Mouse (Mus musculus): ENCODE measurements around the gene Cfap221. TPM values are rescaled to one million over a fixed set of nuclear protein-coding genes. Genes with fewer than 3 reads are reported as not detected.

Cfap221 gene
- polyA plus RNA-seq, 1 experiment from 2014 or later, result 0.32 TPM

DNA sequence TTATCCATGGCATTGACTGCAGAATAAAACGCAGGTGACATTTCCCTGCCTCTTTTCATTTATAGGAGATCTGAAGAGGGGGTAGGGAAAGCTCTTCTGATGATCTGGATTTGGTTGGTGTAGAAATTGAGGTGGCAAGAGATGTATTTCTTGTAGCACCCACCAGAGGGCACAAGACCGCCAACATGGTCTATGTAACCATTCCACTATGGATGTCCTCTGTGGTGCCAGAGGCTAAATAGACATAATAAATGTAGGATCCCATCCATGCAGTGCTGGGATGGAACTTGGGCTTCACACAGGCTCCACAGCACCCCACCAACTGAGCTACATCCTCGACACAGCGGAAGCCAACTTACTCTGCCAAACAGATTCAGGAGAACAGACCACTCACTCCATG, 77.7 kb downstream of the Cfap221 start:
- DNase-seq (ENCODE audit: low spot score), result no peak
- 62% methylated on average over 4 of the region's 4 CpGs for WGBS
- no peak overlapping the region for H3K27ac ChIP-seq
- H3K4me1 ChIP-seq (replicated peaks; ENCODE audit: control insufficient read depth, insufficient read depth, low read length), result no peaks in the 10 kb centered on the region
- H3K36me3 ChIP-seq (replicated peaks; ENCODE audit: control insufficient read depth, insufficient read depth), result no peaks in the 10 kb centered on the region
- no peak overlapping the region for H3K9ac ChIP-seq
- H3K4me3 ChIP-seq (replicated peaks; ENCODE audit: low read length), result no peak overlapping the region
- no peak for ATAC-seq (ENCODE audit: low FRiP score)
- no peaks in the 10 kb centered on the region for H3K27me3 ChIP-seq (ENCODE audit: control insufficient read depth, insufficient read depth, low read length)
- no peak overlapping the region for H3K4me2 ChIP-seq (replicated peaks)
- no peaks in the 10 kb centered on the region for H3K9me3 ChIP-seq (ENCODE audit: control insufficient read depth, low read length)

DNA sequence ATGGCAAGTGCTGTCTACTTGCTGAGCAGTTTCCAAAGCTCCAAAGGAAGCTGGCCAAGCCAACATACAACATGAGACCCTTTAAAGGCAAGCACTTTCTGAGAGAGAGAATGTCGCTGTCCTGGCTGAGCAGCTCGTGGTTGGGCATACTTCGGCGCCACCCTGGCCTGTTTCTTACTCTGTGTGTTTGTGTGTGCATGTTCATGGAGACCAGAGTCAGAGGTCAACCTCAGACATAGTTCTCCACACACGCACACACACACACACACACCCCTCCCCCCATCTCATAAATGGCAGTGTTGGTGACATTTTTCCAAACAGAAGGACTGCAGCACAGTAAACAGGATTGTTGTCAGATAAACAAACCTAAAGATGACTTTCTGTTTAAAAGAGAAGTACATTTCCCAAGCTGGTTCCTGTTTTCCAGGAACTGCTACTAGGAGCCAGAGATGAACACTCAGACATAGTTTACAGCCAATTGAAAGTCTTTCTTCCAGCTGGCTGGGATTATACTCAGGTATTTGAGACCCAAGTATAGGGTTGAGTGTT, 80.1 kb downstream of the Cfap221 start:
- no peak for ATAC-seq (ENCODE audit: low FRiP score)
- Histone ChIP-seq H3K4me3 (replicated peaks; ENCODE audit: low read length) (no peak overlapping the region), H3K9ac (no peak overlapping the region)

DNA sequence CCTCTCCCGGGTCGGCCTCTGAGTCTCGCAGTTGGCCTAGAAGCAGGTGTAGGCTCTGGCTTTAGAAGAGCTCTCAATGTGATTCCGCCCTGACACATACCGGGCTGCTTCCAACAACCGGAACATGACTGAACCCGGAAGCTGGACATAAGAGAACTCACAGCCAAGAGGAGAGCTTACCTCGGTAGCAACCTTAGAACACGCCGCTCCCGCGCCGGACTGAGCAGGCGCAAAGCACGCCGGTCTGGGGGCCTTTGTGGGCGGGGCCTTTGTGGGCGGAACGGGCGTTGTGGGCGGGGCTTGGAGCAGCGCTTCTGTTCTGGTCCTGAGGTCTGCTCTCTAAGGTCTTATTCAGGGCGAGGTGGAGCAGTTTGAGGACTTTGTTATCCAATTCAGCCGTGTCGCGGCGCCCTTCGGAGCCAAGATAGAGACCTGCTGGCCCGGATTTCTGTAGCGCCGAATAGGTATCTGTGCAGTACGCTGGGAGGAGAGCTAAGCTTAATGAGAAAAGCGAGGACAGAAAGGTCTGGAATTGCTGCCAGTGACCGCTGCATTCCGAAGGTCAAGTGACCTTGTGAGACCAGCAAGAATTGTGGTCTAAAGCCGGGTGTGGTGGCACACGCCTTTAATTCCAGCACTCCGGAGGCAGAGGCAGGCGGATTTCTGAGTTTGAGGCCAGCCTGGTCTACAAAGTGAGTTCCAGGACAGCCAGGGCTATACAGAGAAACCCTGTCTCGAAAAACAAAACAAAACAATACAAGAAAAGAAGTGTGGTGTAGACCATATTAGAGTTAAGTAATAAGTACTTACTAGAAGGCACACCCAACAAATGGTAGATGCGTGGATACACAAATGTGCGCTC, 83.8 kb downstream of the Cfap221 start, which contains the start of gene Tmem177:
Tmem177 (minus strand) TSS at position 256 of the 862 bp plus-strand sequence.
- ATAC-seq (ENCODE audit: low FRiP score), result peak; percentile 96
- H3K27ac ChIP-seq, result peak within 1 kb of the TSS; percentile 41; the same call in 1 of the 2 replicates
- peak within 1 kb of the TSS; percentile 56 for H3K9ac ChIP-seq
- peak within 1 kb of the TSS; percentile 62 for H3K4me2 ChIP-seq (replicated peaks)
- H3K36me3 ChIP-seq (replicated peaks; ENCODE audit: control insufficient read depth, insufficient read depth), result 0 out of 2 replicates have a peak, but pooled peaks cover 10% of the 10 kb centered on the region
- H3K4me1 ChIP-seq (replicated peaks; ENCODE audit: control insufficient read depth, insufficient read depth, low read length), result peaks cover 5% of the 10 kb centered on the region; the same call in 1 of the 2 replicates
- peak; percentile 92 for DNase-seq (ENCODE audit: low spot score)
- H3K9me3 ChIP-seq (ENCODE audit: control insufficient read depth, low read length), result no peaks in the 10 kb centered on the region
- H3K27me3 ChIP-seq (ENCODE audit: control insufficient read depth, insufficient read depth, low read length), result no peaks in the 10 kb centered on the region
- H3K4me3 ChIP-seq (replicated peaks; ENCODE audit: low read length), result peak within 1 kb of the TSS; percentile 47
- WGBS, result 12% methylated on average over 42 of the region's 42 CpGs

More for the DNA sequence above, 80.1 kb downstream of the Cfap221 start:
- WGBS, result 87% methylated on average over 5 of the region's 5 CpGs
- H3K4me2 ChIP-seq (replicated peaks), result no peak overlapping the region
- no peak overlapping the region for H3K27ac ChIP-seq
- H3K36me3 ChIP-seq (replicated peaks; ENCODE audit: control insufficient read depth, insufficient read depth), result no peaks in the 10 kb centered on the region
- DNase-seq (ENCODE audit: low spot score), result no peak
- no peaks in the 10 kb centered on the region for H3K27me3 ChIP-seq (ENCODE audit: control insufficient read depth, insufficient read depth, low read length)
- no peaks in the 10 kb centered on the region for H3K9me3 ChIP-seq (ENCODE audit: control insufficient read depth, low read length)
- H3K4me1 ChIP-seq (replicated peaks; ENCODE audit: control insufficient read depth, insufficient read depth, low read length), result no peaks in the 10 kb centered on the region; the same call in 1 of the 2 replicates

DNA sequence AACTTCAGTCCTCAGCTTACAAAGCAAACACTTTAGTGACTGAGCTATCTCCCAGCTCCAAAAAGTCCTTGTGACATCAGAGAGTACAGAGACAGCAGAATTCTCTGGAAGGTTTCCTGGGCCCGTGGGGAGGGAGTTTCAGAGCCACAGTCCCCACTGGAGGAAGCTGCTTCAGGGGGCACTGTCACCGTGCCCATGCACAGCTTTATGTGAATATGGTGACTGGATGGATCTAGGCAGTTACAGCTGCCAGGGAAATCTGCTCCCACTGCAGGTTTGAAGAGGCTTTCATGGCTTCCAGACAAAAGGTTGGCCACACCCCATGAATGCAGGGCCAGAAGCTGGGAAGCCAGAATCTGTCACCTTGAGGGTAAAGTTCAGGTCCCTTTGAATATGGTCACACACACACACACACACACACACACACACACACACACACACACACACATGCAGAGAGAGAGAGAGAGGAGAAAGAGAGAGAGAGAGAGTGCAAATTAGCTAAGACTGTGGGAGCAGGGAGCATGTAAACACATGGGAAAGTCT, 89.8 kb downstream of the Cfap221 start:
- peaks cover 10% of the 10 kb centered on the region for H3K4me1 ChIP-seq (replicated peaks; ENCODE audit: control insufficient read depth, insufficient read depth, low read length)

DNA sequence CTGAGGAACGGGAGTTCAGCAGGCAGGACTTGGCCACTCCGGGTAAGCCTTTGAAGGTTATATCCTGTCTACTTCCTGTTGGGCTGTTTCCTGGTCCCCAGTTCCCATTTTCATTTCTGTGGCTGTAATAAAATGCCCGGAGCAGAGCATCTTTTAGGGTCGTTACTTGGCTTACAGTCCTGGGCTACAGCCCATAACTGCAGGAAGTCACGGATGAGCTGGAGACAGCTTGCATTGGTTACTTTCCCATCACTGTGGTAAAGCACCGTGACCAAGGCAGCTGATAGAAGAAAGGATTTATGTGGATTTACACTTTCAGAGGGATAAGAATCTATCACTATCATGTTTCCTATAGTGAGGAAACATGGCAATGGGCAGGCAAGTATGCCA, 93.8 kb downstream of the Cfap221 start:
- Histone ChIP-seq H3K9ac (no peak overlapping the region), H3K36me3 (replicated peaks; ENCODE audit: control insufficient read depth, insufficient read depth) (no peaks in the 10 kb centered on the region), H3K4me1 (replicated peaks; ENCODE audit: control insufficient read depth, insufficient read depth, low read length) (peaks cover 11% of the 10 kb centered on the region), H3K9me3 (ENCODE audit: control insufficient read depth, low read length) (no peaks in the 10 kb centered on the region), H3K27ac (no peak overlapping the region), H3K4me2 (replicated peaks) (no peak overlapping the region), H3K27me3 (ENCODE audit: control insufficient read depth, insufficient read depth, low read length) (no peaks in the 10 kb centered on the region), H3K4me3 (replicated peaks; ENCODE audit: low read length) (no peak overlapping the region)
- ATAC-seq (ENCODE audit: low FRiP score), result 0 out of 2 replicates have a peak, but pooled peaks have one; percentile 5
- WGBS, result 46% methylated on average over 6 of the region's 6 CpGs
- no peak for DNase-seq (ENCODE audit: low spot score)

More for the DNA sequence above, 89.8 kb downstream of the Cfap221 start:
- DNase-seq (ENCODE audit: low spot score) (no peak), ATAC-seq (ENCODE audit: low FRiP score) (no peak)
- H3K4me3 ChIP-seq (replicated peaks; ENCODE audit: low read length), result no peak overlapping the region
- WGBS, result 56% methylated on average over 2 of the region's 2 CpGs
- H3K4me2 ChIP-seq (replicated peaks), result no peak overlapping the region
- no peaks in the 10 kb centered on the region for H3K9me3 ChIP-seq (ENCODE audit: control insufficient read depth, low read length)
- H3K36me3 ChIP-seq (replicated peaks; ENCODE audit: control insufficient read depth, insufficient read depth), result 0 out of 2 replicates have a peak, but pooled peaks cover 10% of the 10 kb centered on the region
- H3K9ac ChIP-seq, result no peak overlapping the region
- H3K27me3 ChIP-seq (ENCODE audit: control insufficient read depth, insufficient read depth, low read length), result no peaks in the 10 kb centered on the region
- H3K27ac ChIP-seq, result no peak overlapping the region

DNA sequence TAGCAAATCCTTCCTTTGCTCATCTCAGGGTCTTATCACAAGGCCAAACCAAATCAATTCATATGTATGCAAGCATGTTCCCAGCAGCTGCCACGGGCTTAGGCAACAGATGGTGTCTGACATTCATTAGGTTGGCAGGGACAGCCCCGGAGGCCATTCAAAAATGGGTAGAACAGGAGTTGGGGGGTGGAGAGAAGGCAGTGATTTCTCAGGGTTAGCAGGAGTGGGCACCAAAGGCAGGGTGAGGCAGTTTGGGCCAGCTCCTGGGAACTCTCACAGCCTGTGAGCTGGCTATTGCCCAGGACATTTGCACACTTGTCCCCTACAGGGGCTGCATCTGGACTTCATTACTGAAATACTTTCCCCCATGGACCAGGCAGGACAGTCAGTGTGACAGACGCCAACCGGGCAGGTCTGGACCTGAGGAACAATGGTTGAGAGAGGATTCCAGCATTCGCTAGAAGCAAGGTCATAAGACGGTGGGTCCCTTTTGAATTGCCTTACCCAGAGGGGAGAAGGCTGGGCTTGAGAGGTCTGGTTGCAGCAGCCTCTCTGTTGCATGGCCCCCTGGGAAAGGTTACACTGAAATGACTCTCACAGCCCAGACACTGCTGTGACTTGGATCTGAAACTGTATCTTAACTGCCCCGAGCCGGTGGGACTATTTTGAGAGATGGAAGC, 94.3 kb downstream of the Cfap221 start:
- H3K4me2 ChIP-seq (replicated peaks), result no peak overlapping the region
- peak overlapping the region; percentile 53; the same call in 1 of the 2 replicates for H3K27ac ChIP-seq
- H3K27me3 ChIP-seq (ENCODE audit: control insufficient read depth, insufficient read depth, low read length), result no peaks in the 10 kb centered on the region
- 19% methylated on average over 8 of the region's 8 CpGs for WGBS
- DNase-seq (ENCODE audit: low spot score) (peak; percentile 62), ATAC-seq (ENCODE audit: low FRiP score) (peak; percentile 85)
- no peaks in the 10 kb centered on the region for H3K9me3 ChIP-seq (ENCODE audit: control insufficient read depth, low read length)
- H3K36me3 ChIP-seq (replicated peaks; ENCODE audit: control insufficient read depth, insufficient read depth), result no peaks in the 10 kb centered on the region
- H3K4me1 ChIP-seq (replicated peaks; ENCODE audit: control insufficient read depth, insufficient read depth, low read length), result peaks cover 11% of the 10 kb centered on the region
- H3K4me3 ChIP-seq (replicated peaks; ENCODE audit: low read length), result no peak overlapping the region
- no peak overlapping the region for H3K9ac ChIP-seq

DNA sequence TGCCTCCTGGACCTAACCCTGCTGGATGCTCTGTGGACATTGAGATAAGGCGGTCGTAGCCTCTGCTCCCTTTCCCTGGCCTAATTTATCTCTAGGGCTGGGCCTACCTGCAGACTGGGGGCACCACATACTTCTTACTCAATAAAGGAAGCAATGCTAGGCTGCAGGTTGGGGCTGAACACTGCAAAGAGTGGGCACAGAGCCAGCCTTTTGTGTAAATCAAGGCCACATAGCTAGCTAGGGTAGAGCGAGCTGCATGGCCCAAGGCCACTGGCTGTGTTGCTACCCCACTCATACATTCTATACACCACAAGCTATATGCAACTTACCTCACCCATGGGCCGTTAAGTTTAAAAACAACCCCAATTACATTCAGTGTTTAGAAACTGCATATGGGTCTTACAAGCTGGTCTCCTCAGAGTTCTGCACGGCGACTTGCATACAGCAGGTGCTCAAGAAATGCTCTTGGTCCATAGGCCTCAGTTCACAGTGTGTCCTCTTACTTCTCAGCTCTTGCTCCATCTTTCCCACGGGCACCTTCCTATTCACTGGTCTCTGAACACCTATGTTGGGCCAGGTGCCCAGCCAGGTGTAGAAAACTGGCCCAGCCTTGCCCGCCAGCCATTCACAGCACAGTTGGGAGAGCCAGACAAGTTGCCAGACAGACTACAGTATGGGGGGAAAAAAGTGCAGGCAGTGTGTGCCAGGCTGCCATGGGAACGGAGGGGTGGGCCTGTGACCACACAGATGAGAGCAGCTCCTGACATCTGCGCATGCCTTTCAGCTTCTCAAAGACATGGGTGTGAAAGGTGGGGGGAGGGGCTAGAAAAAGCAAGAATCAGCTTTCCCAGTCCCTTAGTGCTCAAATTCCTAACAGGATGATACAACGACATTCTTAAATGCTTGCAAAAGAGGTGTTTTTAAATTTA, 97.6 kb downstream of the Cfap221 start:
- DNase-seq (ENCODE audit: low spot score) (peak; percentile 30), ATAC-seq (ENCODE audit: low FRiP score) (peak; percentile 67)
- Histone ChIP-seq H3K36me3 (replicated peaks; ENCODE audit: control insufficient read depth, insufficient read depth) (no peaks in the 10 kb centered on the region), H3K4me1 (replicated peaks; ENCODE audit: control insufficient read depth, insufficient read depth, low read length) (peaks cover 11% of the 10 kb centered on the region), H3K27me3 (ENCODE audit: control insufficient read depth, insufficient read depth, low read length) (no peaks in the 10 kb centered on the region), H3K4me3 (replicated peaks; ENCODE audit: low read length) (no peak overlapping the region), H3K27ac (no peak overlapping the region), H3K9ac (no peak overlapping the region), H3K9me3 (ENCODE audit: control insufficient read depth, low read length) (no peaks in the 10 kb centered on the region), H3K4me2 (replicated peaks) (no peak overlapping the region)
- 70% methylated on average over 11 of the region's 11 CpGs for WGBS

DNA sequence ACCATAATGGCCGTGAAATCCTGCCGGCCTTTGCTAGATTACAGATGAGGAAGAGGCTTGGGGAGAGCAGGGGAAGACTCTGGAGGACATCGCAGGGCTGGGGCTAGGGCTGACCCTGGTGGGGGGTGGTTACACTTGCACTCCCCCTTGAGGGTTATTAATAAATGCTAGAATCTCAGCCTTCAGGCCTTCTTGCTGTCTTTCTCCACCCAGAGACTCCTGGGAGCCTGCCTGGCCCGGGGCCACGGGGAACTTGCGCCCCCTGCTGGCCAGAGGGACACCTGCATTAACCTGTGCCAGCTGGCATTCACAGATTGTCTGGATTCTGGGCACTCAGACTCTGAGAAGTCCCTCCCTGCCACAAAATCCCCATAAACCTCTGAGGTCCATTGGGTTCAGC, 102.1 kb downstream of the Cfap221 start:
- Histone ChIP-seq H3K4me2 (replicated peaks) (no peak overlapping the region), H3K9me3 (ENCODE audit: control insufficient read depth, low read length) (no peaks in the 10 kb centered on the region), H3K27me3 (ENCODE audit: control insufficient read depth, insufficient read depth, low read length) (no peaks in the 10 kb centered on the region), H3K27ac (no peak overlapping the region), H3K9ac (no peak overlapping the region), H3K4me3 (replicated peaks; ENCODE audit: low read length) (no peak overlapping the region), H3K4me1 (replicated peaks; ENCODE audit: control insufficient read depth, insufficient read depth, low read length) (no peaks in the 10 kb centered on the region), H3K36me3 (replicated peaks; ENCODE audit: control insufficient read depth, insufficient read depth) (no peaks in the 10 kb centered on the region)
- 22% methylated on average over 6 of the region's 6 CpGs for WGBS
- peak; percentile 18; the same call in 1 of the 2 replicates for ATAC-seq (ENCODE audit: low FRiP score)
- DNase-seq (ENCODE audit: low spot score), result peak; percentile 62

Data from hindbrain, embryonic 14.5 days (tissue).